Mouse (Mus musculus): ENCODE data around the gene U2af2. TPM values are rescaled to one million over a fixed set of nuclear protein-coding genes. Genes with fewer than 3 reads are reported as not detected.

U2af2 gene
- polyA plus RNA-seq, 1 experiment from 2014 or later = 138 TPM

- peaks cover 22% of the 10 kb centered on the region for H3K36me3 ChIP-seq
- H3K4me1 ChIP-seq = peaks cover 12% of the 10 kb centered on the region; the same call in 1 of the 2 replicates
- H3K27ac ChIP-seq = 0 out of 2 replicates have a peak overlapping the region, but pooled peaks have one; percentile 98
- no peak for ATAC-seq (ENCODE audit: low FRiP score)
- peak overlapping the region; percentile 66 for H3K4me3 ChIP-seq
- H3K4me2 ChIP-seq (replicated peaks) = peak overlapping the region; percentile 54
- H3K9me3 ChIP-seq (replicated peaks) = no peaks in the 10 kb centered on the region
- H3K27me3 ChIP-seq = no peaks in the 10 kb centered on the region
- WGBS = 25% methylated on average over 5 of the region's 5 CpGs
- H3K9ac ChIP-seq = peak overlapping the region; percentile 73
Measured at GRCm38 (mm10) chr7:5038940-5039339, 23.0 kb upstream of the U2af2 start.

GRCm38 (mm10) chr7:5044981-5045380, 17.0 kb upstream of the U2af2 start:
- Histone ChIP-seq H3K9me3 (replicated peaks) (no peaks in the 10 kb centered on the region), H3K4me2 (replicated peaks) (no peak overlapping the region), H3K27ac (no peak overlapping the region), H3K4me3 (no peak overlapping the region), H3K36me3 (no peaks in the 10 kb centered on the region), H3K9ac (no peak overlapping the region), H3K4me1 (no peaks in the 10 kb centered on the region), H3K27me3 (no peaks in the 10 kb centered on the region)
- 80% methylated on average over 2 of the region's 2 CpGs for WGBS
- no peak for ATAC-seq (ENCODE audit: low FRiP score)

DNA sequence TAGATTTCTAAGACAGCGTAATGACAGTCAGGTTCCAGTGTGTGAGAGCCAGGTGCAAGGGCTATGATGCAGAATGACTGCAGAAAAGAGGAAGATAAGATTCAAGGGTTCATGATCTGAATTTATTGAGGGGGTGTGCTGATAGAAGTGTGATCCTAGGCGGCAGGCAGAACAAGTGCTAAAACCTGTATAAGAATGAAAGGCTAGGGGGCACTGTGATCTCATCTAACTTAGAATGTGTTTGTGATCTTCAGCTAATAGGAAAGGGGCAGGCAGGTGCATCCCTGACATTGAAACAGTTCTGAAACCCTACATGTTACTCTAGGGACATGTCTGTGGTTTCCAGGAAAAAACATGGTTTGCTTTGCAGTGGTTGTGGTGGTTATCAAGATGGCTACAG, 15.8 kb upstream of the U2af2 start:
- H3K27ac ChIP-seq = no peak overlapping the region
- H3K36me3 ChIP-seq = no peaks in the 10 kb centered on the region
- H3K9me3 ChIP-seq (replicated peaks) = no peaks in the 10 kb centered on the region
- peaks cover 7% of the 10 kb centered on the region; the same call in 1 of the 2 replicates for H3K4me1 ChIP-seq
- no peaks in the 10 kb centered on the region for H3K27me3 ChIP-seq
- no peak overlapping the region for H3K4me3 ChIP-seq
- no peak overlapping the region for H3K9ac ChIP-seq
- H3K4me2 ChIP-seq (replicated peaks) = no peak overlapping the region
- ATAC-seq (ENCODE audit: low FRiP score) = no peak
- WGBS = 65% methylated on average over 2 of the region's 2 CpGs

DNA sequence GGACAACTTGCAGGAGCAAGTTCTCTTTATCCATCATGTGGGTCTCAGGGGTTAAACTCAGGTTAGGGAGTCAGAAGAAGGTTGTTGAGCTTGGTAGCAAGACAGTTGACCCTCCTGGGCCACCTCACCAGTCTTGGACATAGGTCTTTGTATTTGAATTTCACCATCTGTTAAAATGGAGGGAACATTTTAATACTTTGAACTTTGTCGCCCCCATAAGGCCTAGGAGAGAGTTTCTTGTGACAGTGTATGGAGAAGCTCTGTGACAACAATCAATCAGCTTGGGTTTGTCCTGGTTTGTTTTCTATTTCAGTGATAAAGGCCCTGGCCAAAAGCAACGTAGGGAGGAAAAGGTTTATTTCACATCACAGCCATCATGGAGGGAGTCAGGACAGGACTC, 14.6 kb upstream of the U2af2 start:
- peaks cover 11% of the 10 kb centered on the region for H3K4me1 ChIP-seq
- no peak for ATAC-seq (ENCODE audit: low FRiP score)
- no peaks in the 10 kb centered on the region for H3K9me3 ChIP-seq (replicated peaks)
- no peaks in the 10 kb centered on the region for H3K36me3 ChIP-seq
- WGBS = 37% methylated on average over 2 of the region's 2 CpGs
- H3K4me2 ChIP-seq (replicated peaks) = no peak overlapping the region
- no peak overlapping the region for H3K4me3 ChIP-seq
- peaks cover 5% of the 10 kb centered on the region for H3K27me3 ChIP-seq
- no peak overlapping the region for H3K9ac ChIP-seq
- H3K27ac ChIP-seq = no peak overlapping the region

DNA sequence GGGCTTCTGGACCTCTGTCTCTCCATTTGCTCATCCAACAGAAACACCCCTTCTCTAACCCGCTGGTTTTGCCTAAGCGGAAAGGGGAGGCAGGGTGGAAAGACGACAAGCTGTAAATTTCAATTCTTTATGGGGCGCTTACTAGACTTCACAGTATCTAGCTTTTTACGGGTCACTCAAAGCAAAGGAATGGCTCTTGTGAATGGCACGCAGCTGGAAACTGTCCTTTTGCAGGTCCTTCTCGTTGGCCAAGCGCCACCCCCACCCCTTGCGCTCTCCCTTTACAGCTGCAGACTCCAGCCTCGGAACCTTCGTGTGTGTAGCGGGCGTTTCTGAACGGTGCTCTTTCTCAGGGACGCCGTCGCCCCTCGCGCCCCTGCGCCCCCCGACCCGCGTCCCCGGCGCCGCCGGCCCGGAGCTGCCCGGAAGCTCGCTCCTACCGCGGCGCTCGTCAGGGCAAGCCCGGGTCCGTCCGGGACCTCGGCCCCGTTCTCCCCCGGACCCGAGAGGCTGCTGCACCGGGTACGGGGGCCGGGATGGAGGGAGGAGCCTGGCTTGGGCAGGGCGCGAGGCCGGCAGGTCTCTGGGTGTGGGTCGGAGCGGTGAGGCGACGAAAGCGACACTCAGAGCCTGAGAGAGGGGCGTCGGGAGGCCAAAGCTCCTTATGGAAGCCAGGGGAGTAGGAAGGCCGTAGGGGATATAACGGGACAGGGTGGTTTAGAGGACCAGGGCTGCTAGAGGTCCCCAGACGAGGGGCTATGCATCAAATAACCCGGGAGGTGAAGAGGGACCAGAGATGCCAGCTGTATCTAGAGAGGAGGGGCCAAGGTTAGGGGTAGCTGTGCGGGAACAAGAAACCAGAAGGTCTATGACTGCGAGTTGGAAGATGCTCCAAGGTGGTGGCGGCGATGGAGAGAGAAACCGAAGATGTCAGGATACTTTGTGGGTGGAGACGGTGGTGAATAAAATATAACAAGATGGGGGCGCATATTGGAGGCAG, 10.4 kb upstream of the U2af2 start, which contains the start of gene Zfp580:
Gene Zfp580, plus strand, starts transcription at position 346 of the 1,000 bp plus-strand sequence.
- peaks cover 33% of the 10 kb centered on the region for H3K4me1 ChIP-seq
- peak within 1 kb of the TSS; percentile 81 for H3K4me3 ChIP-seq
- H3K27me3 ChIP-seq = peaks cover 46% of the 10 kb centered on the region
- no peaks in the 10 kb centered on the region for H3K9me3 ChIP-seq (replicated peaks)
- ATAC-seq (ENCODE audit: low FRiP score) = peak; percentile 83
- WGBS = 1% methylated on average over 64 of the region's 65 CpGs
- H3K9ac ChIP-seq = peak within 1 kb of the TSS; percentile 96
- H3K27ac ChIP-seq = peak within 1 kb of the TSS; percentile 86
- no peaks in the 10 kb centered on the region for H3K36me3 ChIP-seq
- H3K4me2 ChIP-seq (replicated peaks) = peak within 1 kb of the TSS; percentile 82

DNA sequence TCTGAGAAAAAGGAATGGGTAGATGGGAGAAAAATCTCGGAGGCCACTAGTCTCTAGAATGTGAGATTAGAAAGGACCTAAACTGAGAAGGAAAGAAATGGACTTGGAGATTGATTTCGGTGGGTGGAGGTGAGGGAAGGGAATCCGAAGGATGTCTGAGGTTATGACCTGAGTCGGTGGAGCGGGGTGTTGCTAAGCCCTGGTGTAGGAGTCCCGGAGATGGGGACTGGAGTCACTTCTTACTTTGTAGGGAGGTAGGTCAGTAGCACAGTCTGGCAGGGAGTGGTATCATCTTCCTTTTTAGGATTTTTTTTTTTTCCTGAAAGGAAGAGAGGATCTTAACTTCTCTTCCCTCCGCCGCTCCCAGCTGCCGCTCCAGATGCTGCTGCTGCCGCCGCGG, 9.5 kb upstream of the U2af2 start:
- ATAC-seq (ENCODE audit: low FRiP score) = no peak
- no peak overlapping the region for H3K27ac ChIP-seq
- peak overlapping the region; percentile 96 for H3K9ac ChIP-seq

GRCm38 (mm10) chr7:5052931-5053343, 9.0 kb upstream of the U2af2 start:
- Histone ChIP-seq H3K4me2 (replicated peaks) (peak overlapping the region; percentile 82), H3K27me3 (peaks cover 60% of the 10 kb centered on the region), H3K9me3 (replicated peaks) (no peaks in the 10 kb centered on the region), H3K9ac (peak overlapping the region; percentile 96), H3K4me1 (peaks cover 41% of the 10 kb centered on the region), H3K36me3 (no peaks in the 10 kb centered on the region), H3K4me3 (peak overlapping the region; percentile 81), H3K27ac (no peak overlapping the region)
- WGBS = 3% methylated on average over 45 of the region's 45 CpGs
- no peak for ATAC-seq (ENCODE audit: low FRiP score)

More for the DNA sequence above, 9.5 kb upstream of the U2af2 start:
- Histone ChIP-seq H3K4me1 (peaks cover 41% of the 10 kb centered on the region), H3K36me3 (no peaks in the 10 kb centered on the region), H3K27me3 (peaks cover 55% of the 10 kb centered on the region), H3K9me3 (replicated peaks) (no peaks in the 10 kb centered on the region), H3K4me2 (replicated peaks) (peak overlapping the region; percentile 82), H3K4me3 (peak overlapping the region; percentile 81)
- 2% methylated on average over 9 of the region's 12 CpGs for WGBS

- Histone ChIP-seq H3K9me3 (replicated peaks) (no peaks in the 10 kb centered on the region), H3K36me3 (no peaks in the 10 kb centered on the region), H3K9ac (peak overlapping the region; percentile 96), H3K4me2 (replicated peaks) (peak overlapping the region; percentile 82), H3K27me3 (peaks cover 67% of the 10 kb centered on the region), H3K4me1 (peaks cover 41% of the 10 kb centered on the region), H3K4me3 (peak overlapping the region; percentile 81), H3K27ac (no peak overlapping the region)
- ATAC-seq (ENCODE audit: low FRiP score) = no peak
- 10% methylated on average over 32 of the region's 32 CpGs for WGBS
Measured at GRCm38 (mm10) chr7:5053456-5054179, 8.3 kb upstream of the U2af2 start.

- peak overlapping the region; percentile 35; the same call in 1 of the 2 replicates for H3K27ac ChIP-seq
- H3K4me1 ChIP-seq = peaks cover 47% of the 10 kb centered on the region
- ATAC-seq (ENCODE audit: low FRiP score) = no peak
- H3K4me2 ChIP-seq (replicated peaks) = peak overlapping the region; percentile 69
- WGBS = 1% methylated on average over 52 of the region's 55 CpGs
- peak overlapping the region; percentile 49 for H3K4me3 ChIP-seq
- H3K9me3 ChIP-seq (replicated peaks) = no peaks in the 10 kb centered on the region
- H3K36me3 ChIP-seq = no peaks in the 10 kb centered on the region
- peaks cover 73% of the 10 kb centered on the region for H3K27me3 ChIP-seq
- H3K9ac ChIP-seq = peak overlapping the region; percentile 78
Measured at GRCm38 (mm10) chr7:5056651-5057263, 5.2 kb upstream of the U2af2 start.

DNA sequence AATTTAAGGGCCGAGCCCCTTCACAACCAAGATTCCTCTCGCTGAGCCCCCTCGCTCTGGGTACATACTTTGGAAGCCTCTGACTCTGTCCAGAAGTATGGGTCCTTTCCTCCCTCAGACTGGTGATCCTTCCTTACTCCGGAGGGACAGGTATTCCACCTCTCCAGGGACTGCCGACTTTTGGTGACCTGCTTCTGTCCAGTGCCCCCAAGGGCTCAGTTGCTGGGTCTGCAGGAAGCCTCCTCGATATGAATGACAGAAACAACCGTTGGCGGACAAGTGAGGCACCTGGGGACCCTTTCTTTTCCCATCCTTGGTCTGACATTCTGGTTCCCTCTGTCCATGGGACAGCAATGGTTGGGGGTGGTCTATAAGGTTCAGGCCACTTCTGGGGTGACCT, 4.6 kb upstream of the U2af2 start:
- Histone ChIP-seq H3K27me3 (peaks cover 67% of the 10 kb centered on the region), H3K9me3 (replicated peaks) (no peaks in the 10 kb centered on the region), H3K9ac (peak overlapping the region; percentile 78), H3K36me3 (no peaks in the 10 kb centered on the region), H3K4me2 (replicated peaks) (peak overlapping the region; percentile 69), H3K27ac (no peak overlapping the region), H3K4me1 (peaks cover 43% of the 10 kb centered on the region), H3K4me3 (peak overlapping the region; percentile 49)
- 30% methylated on average over 8 of the region's 8 CpGs for WGBS
- no peak for ATAC-seq (ENCODE audit: low FRiP score)

GRCm38 (mm10) chr7:5057804-5058203, 4.1 kb upstream of the U2af2 start:
- no peaks in the 10 kb centered on the region for H3K36me3 ChIP-seq
- no peak overlapping the region for H3K27ac ChIP-seq
- no peak overlapping the region for H3K4me3 ChIP-seq
- H3K27me3 ChIP-seq = peaks cover 64% of the 10 kb centered on the region
- no peak overlapping the region for H3K9ac ChIP-seq
- ATAC-seq (ENCODE audit: low FRiP score) = no peak
- peaks cover 38% of the 10 kb centered on the region for H3K4me1 ChIP-seq
- H3K4me2 ChIP-seq (replicated peaks) = peak overlapping the region; percentile 69; the same call in 1 of the 2 replicates
- WGBS = 29% methylated on average over 10 of the region's 11 CpGs
- no peaks in the 10 kb centered on the region for H3K9me3 ChIP-seq (replicated peaks)

DNA sequence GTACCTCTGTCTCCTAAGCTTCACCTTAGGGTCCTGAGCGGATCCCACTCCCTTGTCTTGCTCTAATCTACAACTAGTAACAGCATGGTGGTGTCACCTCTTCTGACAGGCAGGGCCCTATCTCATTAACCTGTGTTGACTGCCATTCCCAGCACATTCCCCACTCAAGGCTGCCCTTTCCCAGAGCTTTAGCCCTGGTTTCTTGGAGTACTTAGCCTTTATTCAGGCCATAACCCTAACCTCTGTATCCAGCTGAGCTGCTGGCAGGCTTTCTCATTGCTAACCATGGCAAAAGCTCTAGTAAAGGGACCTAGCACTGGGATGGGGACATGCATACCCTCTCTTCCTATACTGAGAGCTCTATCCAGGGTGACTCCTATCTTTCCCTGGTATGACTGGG, 3.3 kb upstream of the U2af2 start:
- no peak overlapping the region for H3K9ac ChIP-seq
- no peak overlapping the region for H3K4me2 ChIP-seq (replicated peaks)
- H3K27ac ChIP-seq = no peak overlapping the region
- H3K9me3 ChIP-seq (replicated peaks) = no peaks in the 10 kb centered on the region
- no peak overlapping the region for H3K4me3 ChIP-seq
- WGBS = 100% methylated on average over 1 of the region's 1 CpGs
- ATAC-seq (ENCODE audit: low FRiP score) = no peak
- H3K4me1 ChIP-seq = peaks cover 36% of the 10 kb centered on the region
- peaks cover 55% of the 10 kb centered on the region for H3K27me3 ChIP-seq
- H3K36me3 ChIP-seq = no peaks in the 10 kb centered on the region

Measured in hindbrain, embryonic 12.5 days (tissue).